Mouse (Mus musculus) liver, embryonic 11.5 days (tissue): ENCODE data around the gene Rsph3a. TPM values are rescaled to one million over a fixed set of nuclear protein-coding genes. Genes with fewer than 3 reads are reported as not detected.
"Not testable (repeated sequence)": the region's sequence is repeated elsewhere in the genome, so short reads cannot be mapped to it uniquely, and the experiment has no call there.

Experiments used
- ATAC-seq: fragments of 200-750 bp; cut with Nextera tagmentation; replicated peaks from 2 replicates; pipeline ENCODE4 v1.8.0; 2017; ENCODE audit warnings: moderate number of reproducible peaks, mild to moderate bottlenecking, moderate TSS enrichment, moderate library complexity; ENCODE audit not compliant: low FRiP score
- DNase-seq: peaks from one replicate; pipeline ENCODE4 v3.0.0-alpha.2; 2017; ENCODE audit warnings: low spot score
- H3K27ac ChIP-seq: fragments of 300-500 bp; sonication (generic); 2 replicates; pipeline ENCODE4 v1.5.1; 2014; ENCODE audit warnings: mild to moderate bottlenecking, low read depth, low read length, control low read depth
- H3K27me3 ChIP-seq: fragments of 300-500 bp; sonication (generic); replicated peaks from 2 replicates; pipeline ENCODE4 v1.6.1; 2014; ENCODE audit warnings: low read length, mixed read lengths; ENCODE audit not compliant: control insufficient read depth, insufficient read depth
- H3K36me3 ChIP-seq: fragments of 300-500 bp; sonication (generic); 2 replicates; pipeline ENCODE4 v1.6.1; 2014; ENCODE audit warnings: mild to moderate bottlenecking, low read length, moderate library complexity, mixed read lengths; ENCODE audit not compliant: control insufficient read depth, insufficient read depth
- H3K4me1 ChIP-seq: fragments of 300-500 bp; sonication (generic); replicated peaks from 2 replicates; pipeline ENCODE4 v1.6.1; 2014; ENCODE audit warnings: low read length, mixed read lengths; ENCODE audit not compliant: control insufficient read depth, insufficient read depth
- H3K4me2 ChIP-seq: fragments of 300-500 bp; sonication (generic); 2 replicates; pipeline ENCODE4 v1.6.1; 2014; ENCODE audit warnings: mild to moderate bottlenecking, control low read depth, moderate library complexity
- H3K4me3 ChIP-seq: fragments of 300-500 bp; sonication (generic); 2 replicates; pipeline ENCODE4 v1.5.1; 2014; ENCODE audit warnings: low read depth, low read length, control low read depth
- H3K9ac ChIP-seq: fragments of 300-500 bp; sonication (generic); 2 replicates; pipeline ENCODE4 v1.6.1; 2014; ENCODE audit warnings: low read depth, low read length, control low read depth
- H3K9me3 ChIP-seq: fragments of 300-500 bp; sonication (generic); 2 replicates; pipeline ENCODE4 v1.6.1; 2016; ENCODE audit warnings: low read length, inconsistent platforms, mixed read lengths; ENCODE audit not compliant: control insufficient read depth
- WGBS: fragments of 180-500 bp; shearing (Covaris S2); extraction: QIAGEN DNeasy Blood & Tissue Kit; methylation state at CpG from one replicate; pipeline ENCODE4 v1.1.7; 2014; 5-methylcytosine and 5-hydroxymethylcytosine counted together
- polyA plus RNA-seq: library from polyadenylated mRNA; unstranded; fragments of >200 nt; fragmentation: Nextera tagmentation; extraction: Ambion mirVana; gene quantifications from 2 replicates; pipeline ENCODE4 v1.2.1, GENCODE M21; 2014

Gene Rsph3a
- polyA plus RNA-seq, 1 experiment from 2014 or later = 34.5 TPM

DNA sequence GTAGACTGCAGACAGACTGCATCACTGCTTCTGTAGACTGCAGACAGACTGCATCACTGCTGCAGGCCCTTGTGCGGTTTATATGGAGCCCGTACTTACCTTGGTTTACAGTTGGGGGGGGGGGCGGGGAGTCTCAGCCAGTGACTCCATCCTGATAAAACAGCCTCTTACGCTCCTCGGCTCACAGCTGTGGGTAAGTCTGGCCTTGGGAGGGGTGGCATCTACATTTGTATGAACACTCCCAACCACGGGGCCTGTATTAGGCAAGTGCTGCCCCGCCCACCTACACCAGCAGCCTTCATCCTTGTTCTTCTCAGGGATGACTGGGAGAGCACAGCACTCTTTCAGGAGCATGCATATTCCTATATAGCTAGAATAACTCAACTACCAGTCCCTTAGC, 41.6 kb downstream of the Rsph3a start:
- H3K36me3 ChIP-seq, ATAC-seq, H3K4me2 ChIP-seq, H3K9ac ChIP-seq, H3K9me3 ChIP-seq, H3K4me1 ChIP-seq, H3K4me3 ChIP-seq, H3K27me3 ChIP-seq, H3K27ac ChIP-seq: not testable (repeated sequence)
- peak; percentile 10 for DNase-seq
- 79% methylated on average over 7 of the region's 7 CpGs for WGBS

GRCm38 (mm10) chr17:8003248-8003647, 57.8 kb downstream of the Rsph3a start:
- not testable (repeated sequence) for H3K4me1 ChIP-seq, DNase-seq, H3K36me3 ChIP-seq, H3K27ac ChIP-seq, H3K4me3 ChIP-seq, H3K9ac ChIP-seq, H3K27me3 ChIP-seq, ATAC-seq, H3K4me2 ChIP-seq, H3K9me3 ChIP-seq
- 86% methylated on average over 10 of the region's 10 CpGs for WGBS

GRCm38 (mm10) chr17:8006771-8007170, 61.4 kb downstream of the Rsph3a start:
- not testable (repeated sequence) for H3K27me3 ChIP-seq, H3K4me1 ChIP-seq, H3K4me3 ChIP-seq, ATAC-seq, H3K9me3 ChIP-seq, H3K9ac ChIP-seq, H3K4me2 ChIP-seq, H3K27ac ChIP-seq, H3K36me3 ChIP-seq, DNase-seq
- 40% methylated on average over 1 of the region's 6 CpGs for WGBS

GRCm38 (mm10) chr17:8009565-8009964, 64.2 kb downstream of the Rsph3a start:
- not testable (repeated sequence) for DNase-seq, H3K27me3 ChIP-seq, H3K9me3 ChIP-seq, H3K4me2 ChIP-seq, H3K4me3 ChIP-seq, H3K36me3 ChIP-seq, H3K9ac ChIP-seq, H3K27ac ChIP-seq, H3K4me1 ChIP-seq, ATAC-seq
- 82% methylated on average over 4 of the region's 7 CpGs for WGBS

DNA sequence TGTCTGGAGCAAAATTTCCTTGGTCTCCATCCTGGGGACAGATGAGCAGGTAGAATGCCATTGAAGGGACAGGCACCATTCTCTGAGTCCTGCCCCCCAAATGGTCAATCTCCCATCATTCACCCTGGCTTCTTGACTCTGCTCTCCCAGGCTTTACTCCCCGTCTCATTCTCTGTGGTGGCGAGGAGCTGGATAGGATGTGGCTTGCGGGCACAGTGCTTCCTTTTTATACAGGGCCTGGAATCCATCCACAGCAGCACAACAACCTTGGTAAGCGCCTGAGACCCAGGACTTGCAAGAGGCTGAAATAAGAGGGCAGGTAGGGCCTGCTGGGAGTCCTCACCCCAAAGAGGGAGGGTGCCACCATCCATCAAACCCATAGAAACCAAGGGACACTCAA, 68.6 kb downstream of the Rsph3a start:
- not testable (repeated sequence) for H3K4me1 ChIP-seq, H3K27ac ChIP-seq, H3K4me3 ChIP-seq, H3K9me3 ChIP-seq, ATAC-seq, H3K4me2 ChIP-seq, H3K27me3 ChIP-seq, DNase-seq, H3K36me3 ChIP-seq, H3K9ac ChIP-seq
- 84% methylated on average over 2 of the region's 4 CpGs for WGBS

DNA sequence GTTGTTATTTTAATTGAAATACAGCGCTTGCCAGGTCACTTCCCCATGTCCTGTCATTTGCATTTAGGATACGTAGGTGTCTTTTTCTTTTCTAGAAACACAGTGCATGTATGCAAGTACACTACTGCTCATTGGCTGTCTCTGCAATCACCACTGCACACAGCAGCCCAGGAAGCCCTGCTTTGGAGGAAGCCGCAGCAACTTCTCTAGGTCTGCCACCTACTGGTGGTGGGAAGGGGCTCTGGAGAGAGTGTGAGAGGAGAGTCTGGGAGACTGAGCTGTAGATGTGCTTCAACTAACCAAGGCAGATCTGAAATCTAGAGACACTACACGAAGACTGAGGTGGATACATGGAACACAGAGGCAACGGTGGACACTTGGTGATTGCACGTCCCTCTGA, 77.3 kb downstream of the Rsph3a start:
- not testable (repeated sequence) for H3K36me3 ChIP-seq, DNase-seq, H3K9me3 ChIP-seq, H3K4me3 ChIP-seq, H3K27ac ChIP-seq, H3K4me2 ChIP-seq, H3K9ac ChIP-seq, H3K4me1 ChIP-seq, ATAC-seq, H3K27me3 ChIP-seq
- whole genome bisulfite sequencing = no CpG with 5 or more reads among the region's 6 CpGs

GRCm38 (mm10) chr17:8027475-8028168, 82.2 kb downstream of the Rsph3a start:
- H3K36me3 ChIP-seq, H3K9ac ChIP-seq, H3K27me3 ChIP-seq, ATAC-seq, H3K27ac ChIP-seq, H3K4me2 ChIP-seq, DNase-seq, H3K4me3 ChIP-seq, H3K9me3 ChIP-seq, H3K4me1 ChIP-seq: not testable (repeated sequence)
- no CpG with 5 or more reads among the region's 12 CpGs for WGBS

Other genes with a start within 250 kb of the Rsph3a start
- 0.35 and 0.55 TPM in 2 replicates for gene Fndc1, start 118.3 kb upstream of the Rsph3a start, polyA plus RNA-seq
- gene Tagap, start 19.6 kb upstream of the Rsph3a start, polyA plus RNA-seq = 0.48 and 0.53 TPM in 2 replicates
- gene Gm49673, start 202.2 kb downstream of the Rsph3a start, polyA plus RNA-seq = 0.11 TPM in 1 of 2 replicates, not detected in the other
- 19.3 and 22.2 TPM in 2 replicates for gene Rnaset2a, start 202.5 kb downstream of the Rsph3a start, polyA plus RNA-seq
- 32.3 and 37.3 TPM in 2 replicates for gene Fgfr1op, start 219.9 kb downstream of the Rsph3a start, polyA plus RNA-seq